Mouse (Mus musculus) heart, postnatal 0 days (tissue): ENCODE results near the gene Tufm.

Experiments
- CTCF ChIP-seq: IDR thresholded peaks from 2 replicates; pipeline ENCODE4 v1.5.1; 2016; ENCODE audit warnings: antibody characterized with exemption, control low read depth, low read depth
- EP300 ChIP-seq: IDR thresholded peaks from 2 replicates; pipeline ENCODE4 v1.6.1; 2016; ENCODE audit warnings: antibody characterized with exemption, low read depth

DNA sequence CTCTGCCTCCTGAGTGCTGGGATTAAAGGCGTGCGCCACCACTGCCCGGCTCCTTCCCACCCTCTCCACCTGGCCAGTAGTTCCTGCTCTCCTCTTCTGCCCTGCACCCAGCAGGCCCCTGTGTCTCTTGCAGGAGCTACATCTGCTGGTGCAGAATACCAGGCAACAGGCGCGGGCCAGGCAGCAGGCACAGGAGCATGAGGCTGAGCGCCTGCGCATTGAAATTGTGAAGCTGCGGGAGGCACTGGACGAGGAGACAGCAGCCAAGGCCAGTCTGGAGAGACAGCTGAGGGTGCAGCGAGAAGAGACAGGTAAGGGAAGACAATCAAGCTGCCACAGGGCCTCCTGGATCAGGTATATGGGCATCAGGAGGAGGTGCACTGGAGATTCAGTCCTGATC lies 43.2 kb upstream of the Tufm start:
- TF ChIP-seq EP300: no peak
- no peak for TF ChIP-seq CTCF
